Mouse (Mus musculus) naive thymus-derived CD4-positive, alpha-beta T cell, adult 2 months (primary cell): ENCODE measurements around the gene Zfp984.
"Not testable (repeated sequence)": the region's sequence is repeated elsewhere in the genome, so short reads cannot be mapped to it uniquely, and the experiment has no call there.

Experiments used
- DNase-seq: peaks from one replicate; pipeline ENCODE4 v3.0.0-alpha.2; 2011; ENCODE audit warnings: low read depth

Gene Zfp984

GRCm38 (mm10) chr4:147809292-147809965, at the start of gene Zfp984:
TSS of gene Zfp984 (minus strand) at chr4:147809788.
- DNase-seq: peak; percentile 82

DNA sequence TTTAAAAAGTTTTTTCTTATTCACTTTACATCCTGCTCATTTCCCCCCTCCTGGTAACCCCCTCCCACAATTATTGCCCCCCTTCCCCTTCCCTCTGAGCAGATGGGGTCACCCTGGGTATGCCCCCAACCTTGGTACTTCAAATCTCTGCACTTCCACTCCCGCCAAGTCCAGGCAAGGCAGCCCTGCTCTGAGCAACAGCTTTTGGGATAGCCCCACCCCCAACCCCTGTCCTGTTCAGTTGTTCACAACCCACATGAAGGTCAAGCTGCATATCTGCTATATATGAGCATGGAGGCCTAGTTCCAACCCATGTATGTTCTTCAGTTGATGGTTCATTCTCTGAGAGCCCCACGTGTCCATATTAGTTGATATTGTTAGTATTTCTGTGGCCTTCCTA, 41.2 kb upstream of the Zfp984 start:
- no peak for DNase-seq

- DNase-seq: no peak
Measured at GRCm38 (mm10) chr4:147848584-147848991, 39.0 kb upstream of the Zfp984 start.

DNA sequence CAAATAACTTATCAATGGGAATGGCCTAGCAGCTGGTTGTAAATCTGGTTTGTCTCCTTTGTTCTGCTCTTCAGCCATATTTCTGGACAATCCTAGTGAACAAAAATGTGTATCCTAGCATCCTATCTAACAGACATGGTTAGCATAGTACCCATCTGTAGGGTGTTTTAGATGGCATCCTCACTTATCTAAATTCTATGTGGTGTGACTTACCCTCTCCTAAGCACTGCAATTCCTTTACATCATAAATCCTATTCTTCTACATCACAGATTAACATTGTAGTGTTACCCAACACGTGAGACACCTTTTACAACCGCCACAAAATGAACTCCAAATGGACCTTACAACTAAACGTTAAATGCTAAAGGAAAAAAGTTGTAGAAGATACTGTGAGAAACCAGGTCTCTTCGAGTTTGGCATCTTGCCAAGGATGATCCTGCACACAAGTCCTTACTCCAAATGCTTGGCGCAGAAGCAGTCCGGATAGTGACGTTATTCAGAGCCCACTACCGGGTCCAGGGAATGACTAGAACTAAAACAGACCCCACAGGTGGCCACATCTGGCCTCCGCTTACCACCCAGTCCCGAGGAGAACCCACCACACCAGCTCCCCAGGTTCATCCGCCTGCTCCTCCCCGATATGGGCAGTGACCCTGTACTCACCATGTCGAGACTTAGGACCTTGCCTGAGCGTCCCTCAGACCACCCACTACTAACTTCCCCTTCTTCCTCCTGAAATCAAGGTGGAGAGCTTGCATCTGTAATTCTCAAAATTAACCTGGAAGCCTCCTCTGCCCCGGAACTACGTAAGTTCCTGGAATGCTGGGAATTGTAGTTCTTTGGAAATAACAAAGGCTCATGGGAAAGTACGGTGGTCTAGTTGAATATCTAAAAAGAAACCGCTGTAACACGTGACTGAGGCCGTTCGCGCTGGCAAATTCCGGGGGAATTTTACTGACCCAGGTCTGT, 38.3 kb upstream of the Zfp984 start, which contains the start of gene Zfp933:
Gene Zfp933, minus strand, starts transcription at position 753 of the 970 bp plus-strand sequence.
- DNase-seq: peak; percentile 87

- DNase-seq: no peak
Measured at GRCm38 (mm10) chr4:147842871-147843270, 33.3 kb upstream of the Zfp984 start.

DNA sequence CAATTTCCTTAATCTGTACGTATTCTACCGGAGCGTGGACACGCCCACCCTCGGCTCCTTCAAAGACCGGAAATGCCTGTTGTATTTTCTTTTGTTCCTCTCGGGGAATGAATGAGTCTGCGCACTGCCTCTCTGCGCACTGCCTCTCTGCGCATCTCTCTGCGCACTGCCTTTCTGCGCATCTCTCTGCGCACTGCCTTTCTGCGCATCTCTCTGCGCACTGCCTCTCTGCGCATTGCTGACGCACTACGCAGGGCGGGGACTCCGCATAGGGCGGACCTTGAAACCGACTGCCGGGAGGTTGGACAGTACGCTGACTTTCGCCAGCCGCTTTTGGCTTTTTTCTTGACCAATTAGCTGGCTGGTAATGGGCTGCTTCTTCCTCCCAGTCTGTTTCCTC, 29.7 kb upstream of the Zfp984 start:
- DNase-seq: not testable (repeated sequence)

DNA sequence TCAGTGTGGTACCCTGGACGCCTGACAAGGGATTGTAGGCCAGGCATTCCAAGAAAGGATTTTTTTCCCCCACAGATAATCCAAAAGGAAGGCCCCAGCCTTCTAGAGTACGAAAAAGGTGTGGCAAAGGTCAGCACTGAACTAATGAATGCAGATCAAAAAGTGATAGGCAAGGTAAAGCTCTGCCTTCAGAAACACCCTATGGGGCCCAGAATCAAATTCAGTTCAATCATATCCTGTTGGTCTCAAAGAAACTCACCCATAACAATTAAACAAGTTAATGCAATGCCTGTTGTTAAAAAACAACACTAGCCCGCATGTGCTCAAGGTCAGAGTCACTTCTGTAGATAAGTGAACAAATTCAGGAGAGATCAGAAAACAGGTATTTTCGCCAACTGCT, 14.8 kb upstream of the Zfp984 start:
- no peak for DNase-seq

DNA sequence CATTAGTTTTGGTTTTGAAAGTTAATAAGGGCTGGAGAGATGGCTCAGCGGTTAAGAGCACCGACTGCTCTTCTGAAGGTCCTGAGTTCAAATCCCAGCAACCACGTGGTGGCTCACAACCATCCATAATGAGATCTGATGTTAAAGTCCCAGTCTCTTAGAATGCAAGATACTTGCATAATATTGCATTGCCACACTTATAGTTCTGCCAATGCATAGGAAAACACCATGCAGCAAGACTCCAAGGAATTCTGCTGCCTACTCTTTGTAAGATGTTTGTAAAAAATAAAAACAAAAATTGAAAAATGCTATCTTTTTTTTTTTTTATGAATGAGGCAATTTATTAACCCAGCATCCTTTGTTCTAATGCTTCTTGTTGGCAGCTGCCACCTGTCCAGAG, 11.8 kb upstream of the Zfp984 start:
- DNase-seq: not testable (repeated sequence)

DNA sequence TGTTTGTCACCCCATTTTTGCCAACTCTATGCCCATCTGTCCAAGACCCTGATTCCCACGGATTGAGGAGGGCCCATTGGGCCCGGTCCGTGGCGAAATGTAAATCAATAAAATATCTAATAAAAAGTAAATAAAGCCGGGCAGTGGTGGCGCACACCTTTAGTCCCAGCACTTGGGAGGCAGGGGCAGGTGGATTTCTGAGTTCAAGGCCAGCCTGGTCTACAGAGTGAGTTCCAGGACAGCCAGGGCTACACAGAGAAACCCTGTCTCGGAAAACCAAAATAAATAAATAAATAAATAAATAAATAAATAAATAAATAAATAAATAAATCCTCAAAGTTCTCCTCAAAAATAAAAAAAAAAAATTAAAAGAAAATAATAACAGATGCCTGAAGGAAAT, 10.1 kb upstream of the Zfp984 start:
- not testable (repeated sequence) for DNase-seq

- peak; percentile 73 for DNase-seq
Measured at GRCm38 (mm10) chr4:147814592-147815167, 5.1 kb upstream of the Zfp984 start.

DNA sequence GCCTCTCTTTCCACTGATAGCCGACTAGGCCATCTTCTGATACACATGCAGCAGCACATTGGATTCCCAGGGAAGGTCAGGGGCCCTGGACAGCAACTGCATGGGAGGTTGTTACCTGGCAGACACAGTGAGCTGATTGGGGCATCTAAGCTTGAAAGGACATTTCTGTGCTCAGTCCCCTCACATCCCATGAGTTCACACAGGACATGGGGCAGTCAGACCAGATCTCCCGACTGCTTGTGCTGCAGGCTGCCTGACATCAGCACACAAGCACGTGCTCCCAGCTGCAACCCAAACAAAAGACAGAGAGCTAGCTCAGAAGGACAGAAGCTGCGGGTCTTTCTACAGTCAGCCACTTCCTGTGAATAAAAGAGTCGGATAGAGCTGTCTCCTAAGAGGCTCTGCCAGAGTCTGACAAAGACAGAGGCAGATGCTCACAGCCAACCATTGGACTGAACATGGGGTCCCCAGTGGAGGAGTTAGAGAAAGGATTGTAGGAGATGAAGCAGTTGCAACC, 3.7 kb upstream of the Zfp984 start:
- peak; percentile 58 for DNase-seq

- DNase-seq: not testable (repeated sequence)
Measured at GRCm38 (mm10) chr4:147809966-147810304, 347 bp upstream of the Zfp984 start.

DNA sequence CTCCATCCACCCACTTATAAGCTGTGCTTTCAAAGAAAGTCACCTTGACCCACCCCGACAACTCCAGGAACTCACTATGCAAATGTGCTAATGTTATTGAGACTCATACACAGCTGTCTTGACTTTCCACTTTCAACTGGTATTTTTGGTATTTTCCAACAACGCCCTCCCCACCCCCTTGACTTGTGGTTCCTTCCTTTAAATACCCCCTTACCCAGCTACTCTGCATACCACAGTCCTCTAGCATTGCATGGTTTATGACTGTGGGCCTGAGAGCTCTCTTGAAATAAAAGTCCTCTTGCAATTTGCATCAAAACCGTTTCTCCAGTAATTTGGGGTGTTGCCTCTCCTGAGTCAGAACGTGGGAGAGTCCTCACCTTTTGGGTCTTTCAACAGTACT, 1.1 kb downstream of the Zfp984 start:
- peak; percentile 13 for DNase-seq

GRCm38 (mm10) chr4:147795308-147795707, 14.3 kb downstream of the Zfp984 start:
- DNase-seq: not testable (repeated sequence)

DNA sequence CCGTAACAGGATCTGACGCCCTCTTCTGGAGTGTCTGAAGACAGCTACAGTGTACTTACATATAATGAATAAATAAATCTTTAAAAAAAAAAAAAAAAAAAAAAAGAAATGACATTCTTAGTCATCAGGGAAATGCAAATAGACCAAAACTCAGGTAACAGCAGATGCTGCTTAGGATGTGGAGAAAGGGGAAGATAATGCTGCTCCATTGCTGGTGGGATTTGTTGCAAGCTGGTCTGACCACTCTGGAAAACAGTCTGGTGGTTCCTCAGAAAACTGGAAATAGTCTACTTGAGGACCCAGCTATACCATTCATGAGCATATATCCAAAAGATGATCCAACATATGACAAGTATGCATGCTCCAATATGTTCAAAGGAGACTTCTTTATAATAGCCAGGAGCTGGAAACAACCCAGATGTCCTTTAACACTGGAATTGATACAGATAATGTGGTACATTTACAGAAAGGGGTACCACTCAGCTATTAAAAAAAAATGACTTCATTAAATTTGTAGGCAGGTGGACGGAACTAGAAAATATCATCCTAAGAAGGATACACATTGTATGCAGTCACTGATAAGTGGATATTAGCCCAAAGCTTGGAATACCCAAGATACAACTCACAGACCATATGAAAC, 15.4 kb downstream of the Zfp984 start:
- not testable (repeated sequence) for DNase-seq

GRCm38 (mm10) chr4:147793390-147793916, 16.1 kb downstream of the Zfp984 start:
- DNase-seq: not testable (repeated sequence)

DNA sequence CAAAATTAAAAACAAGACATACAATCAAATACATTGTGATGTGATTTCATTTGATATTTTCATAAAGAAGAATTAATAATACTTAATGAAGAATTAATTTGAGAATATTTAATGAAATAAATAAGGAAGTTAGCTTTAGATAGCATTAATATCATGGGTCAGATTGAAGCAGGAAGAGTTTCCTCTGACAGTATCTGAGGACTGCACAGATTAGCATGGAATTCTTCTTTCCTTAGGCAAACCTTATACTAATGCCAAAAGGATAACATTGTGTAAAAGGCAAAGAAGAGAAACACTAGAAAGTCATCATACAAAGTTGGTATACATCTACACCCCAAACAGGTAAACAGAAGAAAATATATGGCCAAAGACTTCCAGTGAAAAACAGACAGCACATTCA, 17.9 kb downstream of the Zfp984 start:
- DNase-seq: not testable (repeated sequence)

DNA sequence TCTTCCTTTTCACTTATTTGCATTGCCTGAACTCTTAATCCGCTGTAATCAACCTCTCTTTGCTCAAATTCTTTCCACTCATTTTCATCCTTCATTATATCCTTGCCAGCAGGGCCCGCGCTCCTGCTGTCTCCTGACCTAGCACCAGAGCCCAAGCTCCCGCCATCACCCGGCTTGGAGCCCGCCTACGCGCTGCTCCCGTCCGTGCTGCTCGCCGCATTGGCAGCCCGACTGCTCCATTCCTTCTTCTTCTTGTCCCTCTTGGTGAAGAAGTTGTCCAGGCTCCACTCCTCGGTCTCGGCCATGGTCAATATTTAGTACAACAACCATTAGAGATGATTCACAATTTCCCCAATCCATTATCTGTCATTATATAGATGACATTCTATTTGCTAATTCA, 63.3 kb downstream of the Zfp984 start:
- DNase-seq: not testable (repeated sequence)

- DNase-seq: peak; percentile 37
Measured at GRCm38 (mm10) chr4:147738636-147739369, 70.8 kb downstream of the Zfp984 start.
